Mouse (Mus musculus) heart, embryonic 10.5 days (tissue): ENCODE results near the gene Stk11. TPM values are rescaled to one million over a fixed set of nuclear protein-coding genes. Genes with fewer than 3 reads are reported as not detected.
A peak's percentile ranks its signal among the peaks of the same experiment; 100 is the strongest.

Experiments
- DNase-seq: peaks from one replicate; pipeline ENCODE4 v3.0.0-alpha.2; 2017; ENCODE audit warnings: low spot score
- H3K27ac ChIP-seq: fragments of 300-500 bp; sonication (generic); 2 replicates; pipeline ENCODE4 v1.5.1; 2016; ENCODE audit warnings: mild to moderate bottlenecking
- H3K27me3 ChIP-seq: fragments of 300-500 bp; sonication (generic); 2 replicates; pipeline ENCODE4 v1.6.1; 2016; ENCODE audit warnings: mild to moderate bottlenecking; ENCODE audit not compliant: poor library complexity, insufficient read depth, severe bottlenecking
- H3K36me3 ChIP-seq: fragments of 300-500 bp; sonication (generic); 2 replicates; pipeline ENCODE4 v1.6.1; 2016; ENCODE audit warnings: mild to moderate bottlenecking, moderate library complexity
- H3K4me1 ChIP-seq: fragments of 300-500 bp; sonication (generic); 2 replicates; pipeline ENCODE4 v1.6.1; 2016; ENCODE audit warnings: mild to moderate bottlenecking
- H3K4me3 ChIP-seq: fragments of 300-500 bp; sonication (generic); 2 replicates; pipeline ENCODE4 v1.5.1; 2016; ENCODE audit warnings: mild to moderate bottlenecking, moderate library complexity
- H3K9me3 ChIP-seq: fragments of 300-500 bp; sonication (generic); 2 replicates; pipeline ENCODE4 v1.6.1; 2016; ENCODE audit warnings: mild to moderate bottlenecking, moderate library complexity
- WGBS: fragments of 180-500 bp; shearing (Covaris S2); methylation state at CpG from one replicate; pipeline ENCODE4 v1.1.7; 2016; 5-methylcytosine and 5-hydroxymethylcytosine counted together
- polyA plus RNA-seq: library from polyadenylated mRNA; unstranded; fragments of >200 nt; fragmentation: Nextera tagmentation; extraction: Ambion mirVana; gene quantifications from 2 replicates; pipeline ENCODE4 v1.2.1, GENCODE M21; 2016

Gene Stk11
- polyA plus RNA-seq, 1 experiment from 2014 or later = 17.8 TPM

DNA sequence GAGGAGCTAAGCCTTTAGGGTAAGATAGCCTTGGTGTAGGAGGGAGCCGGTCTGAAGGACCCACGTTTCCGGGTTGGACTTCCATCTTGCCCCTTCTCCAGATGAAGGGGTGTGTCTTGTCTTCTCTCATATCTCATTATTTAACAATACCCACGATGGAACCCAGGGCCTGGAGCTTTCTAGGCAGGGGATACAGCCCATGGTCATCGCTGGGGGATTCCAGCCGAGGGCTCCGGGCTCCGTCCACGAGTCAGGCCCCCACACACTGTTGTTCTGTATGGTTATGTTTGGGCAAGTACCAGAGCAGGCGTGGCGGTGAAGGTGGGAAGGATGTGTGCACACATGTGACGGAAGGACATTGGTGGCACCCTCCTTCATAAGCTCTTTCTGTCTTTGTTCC, 28.6 kb downstream of the Stk11 start:
- Histone ChIP-seq H3K9me3 (no peaks in the 10 kb centered on the region), H3K27ac (no peak overlapping the region), H3K4me3 (peak overlapping the region; percentile 30; the same call in 1 of the 2 replicates), H3K27me3 (peaks cover 4% of the 10 kb centered on the region; the same call in 1 of the 2 replicates), H3K36me3 (peaks cover 38% of the 10 kb centered on the region), H3K4me1 (peaks cover 66% of the 10 kb centered on the region)
- WGBS = 92% methylated on average over 12 of the region's 12 CpGs
- no peak for DNase-seq

DNA sequence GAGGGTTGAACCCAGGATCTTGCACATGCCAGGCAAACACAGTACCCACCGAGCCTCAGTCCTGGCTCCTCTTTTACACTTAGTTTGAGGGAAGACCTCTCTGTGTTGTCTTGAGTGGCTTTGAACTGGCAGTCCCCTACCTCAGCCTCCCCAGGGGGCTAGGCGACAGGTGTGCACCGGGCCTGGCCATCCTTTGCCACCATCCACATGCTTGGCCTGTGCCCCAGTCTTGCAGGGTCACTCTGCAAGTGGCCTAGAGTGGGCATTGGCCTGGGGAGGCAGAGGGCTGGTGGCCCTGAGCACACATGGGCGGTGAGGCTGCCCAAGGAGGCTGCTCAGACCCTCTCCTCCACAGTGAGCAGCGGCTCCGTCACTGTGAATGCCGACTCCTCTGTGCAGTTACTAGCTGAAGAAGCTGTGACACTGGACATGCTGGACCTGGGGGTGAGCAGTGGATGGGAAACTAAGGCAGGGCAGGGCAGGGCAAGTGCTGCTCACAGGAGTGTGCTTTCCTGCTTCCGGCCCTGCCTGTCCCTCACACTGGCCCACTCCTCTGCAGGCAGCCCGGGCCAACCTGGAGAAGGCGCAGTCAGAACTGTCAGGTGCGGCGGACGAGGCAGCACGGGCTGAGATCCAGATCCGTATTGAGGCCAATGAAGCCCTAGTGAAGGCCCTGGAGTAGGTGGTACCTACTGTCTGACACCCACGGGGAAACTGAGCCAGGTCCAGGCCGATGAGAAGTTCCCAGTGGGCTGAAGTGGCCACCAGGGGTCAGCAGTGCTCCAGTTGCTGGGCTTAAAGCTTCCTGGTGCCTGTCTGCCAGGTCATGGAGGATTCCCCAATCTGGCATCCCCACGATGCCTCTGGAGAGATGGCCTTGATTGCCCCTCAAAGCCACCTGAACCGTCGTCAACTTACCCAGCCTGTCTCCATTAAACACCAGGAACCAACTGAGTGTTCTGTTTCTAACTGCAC, 29.5 kb downstream of the Stk11 start:
- 73% methylated on average over 20 of the region's 20 CpGs for WGBS
- H3K27ac ChIP-seq = peak overlapping the region; percentile 99
- H3K27me3 ChIP-seq = no peaks in the 10 kb centered on the region
- peaks cover 60% of the 10 kb centered on the region for H3K4me1 ChIP-seq
- peaks cover 45% of the 10 kb centered on the region for H3K36me3 ChIP-seq
- H3K9me3 ChIP-seq = no peaks in the 10 kb centered on the region
- DNase-seq = no peak
- H3K4me3 ChIP-seq = peak overlapping the region; percentile 98; the same call in 1 of the 2 replicates

DNA sequence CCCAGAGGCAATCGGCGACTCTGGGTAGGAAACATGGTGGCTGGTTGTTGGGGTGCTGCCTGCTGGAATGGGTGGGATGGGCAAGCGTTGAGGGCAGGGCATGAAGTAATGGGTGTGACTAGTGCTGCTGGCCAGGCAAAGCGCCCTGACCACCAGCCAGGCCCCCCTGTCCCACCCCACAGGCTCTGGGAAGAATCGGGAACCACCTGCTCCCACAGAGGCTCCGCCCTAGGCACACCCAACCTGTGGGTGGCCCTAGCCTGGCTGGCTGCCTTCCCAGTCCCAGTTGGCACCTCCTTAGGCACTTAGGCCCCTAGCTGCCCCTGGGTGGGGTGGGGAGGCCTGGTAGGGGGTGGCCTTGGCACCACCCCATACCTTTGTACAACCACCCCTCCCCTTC, 30.3 kb downstream of the Stk11 start:
- H3K4me3 ChIP-seq = peak overlapping the region; percentile 98
- DNase-seq = no peak
- no peaks in the 10 kb centered on the region for H3K27me3 ChIP-seq
- H3K36me3 ChIP-seq = peaks cover 52% of the 10 kb centered on the region
- H3K27ac ChIP-seq = peak overlapping the region; percentile 99
- 91% methylated on average over 6 of the region's 6 CpGs for WGBS
- H3K4me1 ChIP-seq = peaks cover 62% of the 10 kb centered on the region
- H3K9me3 ChIP-seq = no peaks in the 10 kb centered on the region

- H3K4me1 ChIP-seq = peaks cover 58% of the 10 kb centered on the region
- H3K4me3 ChIP-seq = peak overlapping the region; percentile 98
- 54% methylated on average over 4 of the region's 4 CpGs for WGBS
- H3K9me3 ChIP-seq = no peaks in the 10 kb centered on the region
- H3K27me3 ChIP-seq = no peaks in the 10 kb centered on the region
- H3K27ac ChIP-seq = peak overlapping the region; percentile 99
- H3K36me3 ChIP-seq = peaks cover 59% of the 10 kb centered on the region
- DNase-seq = no peak
These were observed 31.0 kb downstream of the Stk11 start for GRCm38 (mm10) chr10:80146568-80147011.

DNA sequence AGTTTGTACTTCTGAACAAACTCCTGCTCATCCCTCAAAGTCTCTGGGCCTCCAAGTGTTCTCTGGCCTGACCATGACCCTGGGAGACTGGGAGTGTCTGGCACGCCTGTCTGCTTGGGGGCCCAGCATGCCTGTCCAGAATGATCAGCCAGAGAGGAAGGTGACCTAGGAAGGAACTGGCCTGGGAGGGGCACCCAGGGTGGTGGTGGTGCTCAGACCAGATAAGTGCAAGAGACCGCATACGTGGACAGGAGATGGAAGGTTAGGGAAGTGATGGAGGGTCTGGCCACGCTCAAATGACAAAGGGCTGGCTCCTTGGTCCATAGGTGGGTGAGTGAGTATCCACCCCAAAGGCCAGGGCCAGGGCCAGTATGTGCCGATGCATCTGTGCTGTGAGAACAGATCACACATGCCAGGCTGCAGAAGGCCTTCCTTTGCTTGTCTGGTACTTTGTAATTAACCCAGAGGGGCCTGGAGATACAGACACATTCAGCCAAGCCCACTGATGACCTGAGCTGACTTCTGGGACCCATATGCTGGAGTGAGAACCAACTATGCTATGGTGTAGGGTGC, 31.6 kb downstream of the Stk11 start:
- 56% methylated on average over 5 of the region's 5 CpGs for WGBS
- Histone ChIP-seq H3K4me1 (peaks cover 62% of the 10 kb centered on the region), H3K27me3 (no peaks in the 10 kb centered on the region), H3K36me3 (peaks cover 66% of the 10 kb centered on the region), H3K27ac (peak overlapping the region; percentile 99), H3K4me3 (peak overlapping the region; percentile 98), H3K9me3 (no peaks in the 10 kb centered on the region)
- peak; percentile 92 for DNase-seq

- no peaks in the 10 kb centered on the region for H3K27me3 ChIP-seq
- peaks cover 64% of the 10 kb centered on the region for H3K4me1 ChIP-seq
- H3K4me3 ChIP-seq = peak within 1 kb of the TSS; percentile 98
- under 1% methylated on average over 35 of the region's 42 CpGs for WGBS
- H3K27ac ChIP-seq = peak within 1 kb of the TSS; percentile 99
- H3K36me3 ChIP-seq = peaks cover 73% of the 10 kb centered on the region
- peak; percentile 96 for DNase-seq
- H3K9me3 ChIP-seq = no peaks in the 10 kb centered on the region
These were observed 32.4 kb downstream of the Stk11 start, which contains the start of gene Midn for GRCm38 (mm10) chr10:80147719-80148601. Gene Midn, plus strand, starts transcription at chr10:80148272.

DNA sequence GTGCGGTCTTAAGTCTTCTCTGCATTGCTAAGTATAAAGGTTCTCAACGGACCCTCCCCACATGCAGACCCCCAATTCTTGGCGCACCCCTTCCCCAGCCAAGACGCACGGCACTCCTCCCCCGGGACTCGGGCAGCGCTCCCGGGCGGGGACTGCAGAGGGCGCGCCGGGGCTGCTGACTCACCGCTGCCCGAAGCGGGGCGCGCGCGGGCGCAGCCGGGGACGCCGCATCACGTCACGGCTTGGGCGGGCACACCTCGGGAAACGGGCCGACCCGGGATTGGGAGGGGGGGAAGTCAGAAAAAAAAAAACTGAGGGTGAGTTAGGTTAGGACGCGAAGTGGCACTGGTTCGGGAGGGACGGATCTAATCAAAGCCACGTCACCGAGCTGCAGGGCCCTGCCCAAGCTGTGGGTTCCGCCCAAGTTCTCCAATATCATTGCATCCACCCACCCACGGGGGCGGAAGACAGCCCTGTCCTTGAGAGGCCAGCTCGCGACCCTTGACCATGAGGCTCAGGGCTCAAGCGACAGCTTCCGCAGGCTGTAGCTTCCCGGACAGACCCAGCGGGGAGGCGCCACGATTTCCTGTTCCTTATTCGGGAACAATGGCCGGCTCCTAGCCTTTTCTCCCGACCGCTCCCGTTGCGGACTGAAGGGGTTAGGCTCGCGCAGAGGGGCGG, 33.1 kb downstream of the Stk11 start:
- peaks cover 66% of the 10 kb centered on the region for H3K4me1 ChIP-seq
- H3K27ac ChIP-seq = peak overlapping the region; percentile 99
- no peaks in the 10 kb centered on the region for H3K27me3 ChIP-seq
- peak; percentile 95 for DNase-seq
- H3K9me3 ChIP-seq = no peaks in the 10 kb centered on the region
- under 1% methylated on average over 57 of the region's 57 CpGs for WGBS
- peaks cover 75% of the 10 kb centered on the region for H3K36me3 ChIP-seq
- peak overlapping the region; percentile 98 for H3K4me3 ChIP-seq

DNA sequence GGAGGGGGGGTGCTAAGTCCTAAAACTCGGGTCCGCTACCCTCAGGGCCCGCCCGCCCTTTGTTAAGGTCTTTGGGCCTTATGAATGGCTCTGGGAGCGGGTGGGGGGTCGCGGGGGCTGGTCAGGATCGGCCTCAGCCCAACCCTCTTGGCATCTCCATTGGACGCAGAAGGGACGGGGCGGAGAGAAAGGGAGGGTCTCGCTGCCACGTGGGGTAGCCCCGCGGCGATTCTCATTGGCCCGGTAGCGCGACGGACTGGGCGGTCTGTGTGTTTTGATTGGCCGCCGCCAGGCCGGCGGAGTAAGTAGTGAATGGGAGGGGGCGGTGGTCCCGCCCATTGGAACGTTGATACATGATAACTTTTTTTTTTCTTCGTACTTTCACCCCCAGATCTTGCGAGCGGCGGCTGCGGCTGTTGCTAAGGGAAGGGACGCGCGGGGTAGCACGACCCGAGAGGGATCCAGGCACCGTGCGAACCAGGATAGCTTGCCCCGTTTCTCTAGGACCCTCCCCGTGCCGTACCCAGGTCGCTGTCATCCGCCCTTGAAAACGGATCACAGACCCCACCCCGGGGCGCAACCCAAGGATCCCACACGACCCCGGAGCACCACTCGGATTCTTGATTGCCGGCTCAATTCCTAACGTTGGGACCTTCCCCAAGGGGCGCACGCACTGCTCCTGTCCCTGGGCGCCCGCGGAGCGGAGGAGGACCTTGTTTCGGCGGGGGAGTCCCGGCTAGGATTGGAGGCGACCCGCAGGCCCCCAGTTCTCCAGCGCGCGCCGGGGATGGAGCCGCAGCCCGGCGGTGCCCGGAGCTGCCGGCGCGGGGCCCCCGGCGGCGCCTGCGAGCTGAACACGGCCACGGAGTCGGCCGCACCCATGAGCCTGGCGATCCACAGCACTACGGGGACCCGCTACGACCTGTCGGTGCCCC, 34.0 kb downstream of the Stk11 start:
- H3K27ac ChIP-seq = peak overlapping the region; percentile 99
- H3K27me3 ChIP-seq = no peaks in the 10 kb centered on the region
- DNase-seq = peak; percentile 99
- H3K9me3 ChIP-seq = no peaks in the 10 kb centered on the region
- WGBS = under 1% methylated on average over 88 of the region's 88 CpGs
- peak overlapping the region; percentile 98 for H3K4me3 ChIP-seq
- peaks cover 72% of the 10 kb centered on the region for H3K4me1 ChIP-seq
- H3K36me3 ChIP-seq = peaks cover 75% of the 10 kb centered on the region

DNA sequence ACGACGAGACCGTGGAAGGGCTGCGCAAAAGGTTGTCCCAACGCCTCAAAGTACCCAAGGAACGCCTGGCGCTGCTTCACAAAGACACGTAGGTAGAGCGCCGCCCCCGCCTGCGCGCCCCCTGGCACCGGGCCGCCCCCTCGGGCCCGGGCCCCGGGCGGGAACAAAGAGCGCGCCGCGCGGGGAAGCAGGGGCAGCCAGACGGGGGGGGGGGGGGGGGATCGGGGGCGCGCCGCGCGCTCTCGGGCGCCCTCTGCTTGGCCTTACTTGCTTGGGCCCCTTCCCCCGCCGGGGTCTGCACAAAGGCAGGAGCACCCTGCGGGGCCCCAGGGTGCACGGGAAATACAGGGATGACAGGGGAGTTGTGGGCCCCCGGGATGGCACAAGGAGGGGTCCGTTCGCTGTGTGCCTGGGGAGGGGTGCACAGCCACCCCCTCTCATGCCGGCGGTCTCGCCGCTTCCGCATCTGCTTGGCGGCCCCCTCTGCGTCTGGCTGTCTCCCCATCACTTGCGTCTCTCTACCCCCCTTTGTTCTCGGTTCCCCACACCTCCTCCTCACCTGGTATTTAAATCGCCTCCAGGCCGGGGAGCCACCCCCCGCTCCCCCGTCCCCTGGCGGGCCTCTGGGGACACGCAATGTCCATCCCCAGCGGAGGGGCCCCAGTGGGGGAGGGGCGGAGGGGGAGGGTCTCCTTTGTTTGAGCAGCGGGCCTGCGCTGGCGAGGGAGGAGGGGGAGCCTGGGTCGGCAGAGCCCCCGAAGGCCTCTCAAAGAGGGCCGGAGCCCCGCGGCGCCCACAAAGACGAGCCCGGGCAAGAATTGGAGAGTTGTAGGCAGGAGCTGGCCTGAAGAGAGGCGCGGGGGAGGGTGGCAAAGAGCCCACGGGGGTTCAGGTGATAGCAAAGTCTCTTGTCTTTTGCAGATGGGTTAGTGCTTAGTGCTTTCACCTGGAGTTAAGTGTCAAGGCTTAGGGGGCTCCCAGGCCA, 34.9 kb downstream of the Stk11 start:
- H3K9me3 ChIP-seq = no peaks in the 10 kb centered on the region
- no peaks in the 10 kb centered on the region for H3K27me3 ChIP-seq
- H3K27ac ChIP-seq = peak overlapping the region; percentile 99
- H3K4me3 ChIP-seq = peak overlapping the region; percentile 98
- peaks cover 75% of the 10 kb centered on the region for H3K36me3 ChIP-seq
- H3K4me1 ChIP-seq = peaks cover 74% of the 10 kb centered on the region
- under 1% methylated on average over 45 of the region's 71 CpGs for WGBS
- DNase-seq = peak; percentile 85

GRCm38 (mm10) chr10:80151211-80152034, 35.8 kb downstream of the Stk11 start:
- peak; percentile 85 for DNase-seq
- no peaks in the 10 kb centered on the region for H3K9me3 ChIP-seq
- H3K27me3 ChIP-seq = no peaks in the 10 kb centered on the region
- peaks cover 74% of the 10 kb centered on the region for H3K4me1 ChIP-seq
- H3K27ac ChIP-seq = peak overlapping the region; percentile 99
- WGBS = 2% methylated on average over 26 of the region's 26 CpGs
- H3K4me3 ChIP-seq = peak overlapping the region; percentile 98
- H3K36me3 ChIP-seq = peaks cover 75% of the 10 kb centered on the region
